Mouse (Mus musculus) stomach, postnatal 0 days (tissue): ENCODE measurements at regions not wholly inside any gene's neighbourhood (a gene's known extent, or its start where the extent isn't known, plus 50 kb on each side); places are given as distances from the start of the nearest gene placed in this dataset.

Experiments
- ATAC-seq: fragments of 200-750 bp; cut with Nextera tagmentation; 2 replicates; pipeline ENCODE4 v1.8.0; 2017; ENCODE audit not compliant: low FRiP score, low TSS enrichment
- DNase-seq: peaks from one replicate; pipeline ENCODE4 v3.0.0-alpha.2; 2016; ENCODE audit warnings: low spot score
- H3K27ac ChIP-seq: fragments of 300-500 bp; sonication (generic); replicated peaks from 2 replicates; pipeline ENCODE4 v1.5.1; 2014; ENCODE audit warnings: mild to moderate bottlenecking, control low read depth
- H3K27me3 ChIP-seq: fragments of 300-500 bp; sonication (generic); 2 replicates; pipeline ENCODE4 v1.6.1; 2014; ENCODE audit warnings: low read length; ENCODE audit not compliant: control insufficient read depth, insufficient read depth
- H3K36me3 ChIP-seq: fragments of 300-500 bp; sonication (generic); 2 replicates; pipeline ENCODE4 v1.6.1; 2014; ENCODE audit warnings: low read length, mixed read lengths; ENCODE audit not compliant: control insufficient read depth, insufficient read depth
- H3K4me1 ChIP-seq: fragments of 300-500 bp; sonication (generic); replicated peaks from 2 replicates; pipeline ENCODE4 v1.6.1; 2014; ENCODE audit warnings: antibody characterized with exemption; ENCODE audit not compliant: control insufficient read depth, insufficient read depth
- H3K4me2 ChIP-seq: fragments of 300-500 bp; sonication (generic); replicated peaks from 2 replicates; pipeline ENCODE4 v1.6.1; 2014; ENCODE audit warnings: low read depth, mild to moderate bottlenecking, control low read depth, moderate library complexity
- H3K4me3 ChIP-seq: fragments of 300-500 bp; sonication (generic); 2 replicates; pipeline ENCODE4 v1.5.1; 2014; ENCODE audit warnings: low read depth, low read length, control low read depth
- H3K9ac ChIP-seq: fragments of 300-500 bp; sonication (generic); 2 replicates; pipeline ENCODE4 v1.6.1; 2014; ENCODE audit warnings: mild to moderate bottlenecking, low read length, control low read depth, mixed read lengths
- H3K9me3 ChIP-seq: fragments of 300-500 bp; sonication (generic); 2 replicates; pipeline ENCODE4 v1.6.1; 2016; ENCODE audit warnings: low read length; ENCODE audit not compliant: control insufficient read depth
- CTCF ChIP-seq: IDR thresholded peaks from 2 replicates; pipeline ENCODE4 v1.5.1; 2016; ENCODE audit warnings: antibody characterized with exemption, low read depth, mild to moderate bottlenecking, moderate library complexity
- EP300 ChIP-seq: optimal IDR thresholded peaks from 2 replicates; pipeline ENCODE3; 2016; ENCODE audit warnings: antibody characterized with exemption
- WGBS: fragments of 180-500 bp; shearing (Covaris S2); extraction: QIAGEN DNeasy Blood & Tissue Kit; methylation state at CpG from one replicate; pipeline ENCODE4 v1.1.7; 2014; 5-methylcytosine and 5-hydroxymethylcytosine counted together

GRCm38 (mm10) chr1:154101433-154101832, 99.6 kb upstream of the Zfp648 start:
- DNase-seq (no peak), ATAC-seq (no peak)
- TF ChIP-seq EP300 (no peak), CTCF (no peak)
- Histone ChIP-seq H3K4me2 (no peak overlapping the region), H3K9me3 (no peaks in the 10 kb centered on the region), H3K4me1 (0 out of 2 replicates have a peak, but pooled peaks cover 4% of the 10 kb centered on the region), H3K4me3 (no peak overlapping the region), H3K36me3 (no peaks in the 10 kb centered on the region), H3K27ac (no peak overlapping the region), H3K27me3 (no peaks in the 10 kb centered on the region), H3K9ac (no peak overlapping the region)
- 84% methylated on average over 1 of the region's 1 CpGs for WGBS

GRCm38 (mm10) chr1:154102191-154102590, 98.8 kb upstream of the Zfp648 start:
- TF ChIP-seq EP300, result no peak
- TF ChIP-seq CTCF, result no peak
- H3K27ac ChIP-seq, result peak overlapping the region; percentile 80
- H3K4me3 ChIP-seq, result no peak overlapping the region
- no peaks in the 10 kb centered on the region for H3K9me3 ChIP-seq
- DNase-seq (no peak), ATAC-seq (no peak)
- no peak overlapping the region for H3K9ac ChIP-seq
- no peak overlapping the region for H3K4me2 ChIP-seq
- 0 out of 2 replicates have a peak, but pooled peaks cover 4% of the 10 kb centered on the region for H3K4me1 ChIP-seq
- H3K27me3 ChIP-seq, result no peaks in the 10 kb centered on the region
- WGBS, result 86% methylated on average over 3 of the region's 3 CpGs
- no peaks in the 10 kb centered on the region for H3K36me3 ChIP-seq

- Histone ChIP-seq H3K4me3 (no peak overlapping the region), H3K27me3 (no peaks in the 10 kb centered on the region), H3K4me2 (0 out of 2 replicates have a peak overlapping the region, but pooled peaks have one; percentile 17), H3K36me3 (no peaks in the 10 kb centered on the region), H3K4me1 (0 out of 2 replicates have a peak, but pooled peaks cover 4% of the 10 kb centered on the region), H3K9me3 (no peaks in the 10 kb centered on the region), H3K27ac (peak overlapping the region; percentile 80), H3K9ac (no peak overlapping the region)
- ATAC-seq (peak; percentile 62), DNase-seq (peak; percentile 56)
- WGBS, result 35% methylated on average over 15 of the region's 15 CpGs
- peak; percentile 45 for TF ChIP-seq CTCF
- no peak for TF ChIP-seq EP300
Measured at GRCm38 (mm10) chr1:154102871-154103596, 98.0 kb upstream of the Zfp648 start.

DNA sequence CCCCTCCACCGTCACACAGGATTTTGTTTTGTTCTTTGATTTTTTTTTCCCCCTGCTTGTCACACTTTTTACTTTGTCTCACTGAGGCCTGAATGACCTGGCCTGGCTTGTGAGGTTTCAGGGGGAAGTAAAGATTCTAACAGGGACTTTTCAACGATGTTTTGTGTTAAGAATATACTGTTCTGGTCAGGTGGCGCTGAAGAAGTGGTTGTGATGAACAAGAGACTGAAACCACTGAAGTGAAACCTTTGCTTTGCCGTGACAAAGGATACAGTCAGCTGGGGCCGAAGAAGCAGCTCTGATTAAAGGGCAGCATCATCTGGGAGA, 97.4 kb upstream of the Zfp648 start:
- ATAC-seq (no peak), DNase-seq (no peak)
- Histone ChIP-seq H3K4me1 (0 out of 2 replicates have a peak, but pooled peaks cover 4% of the 10 kb centered on the region), H3K4me3 (no peak overlapping the region), H3K4me2 (no peak overlapping the region), H3K9me3 (no peaks in the 10 kb centered on the region), H3K27me3 (no peaks in the 10 kb centered on the region), H3K27ac (peak overlapping the region; percentile 80), H3K36me3 (no peaks in the 10 kb centered on the region), H3K9ac (no peak overlapping the region)
- no peak for TF ChIP-seq EP300
- TF ChIP-seq CTCF, result no peak
- WGBS, result 65% methylated on average over 5 of the region's 5 CpGs

DNA sequence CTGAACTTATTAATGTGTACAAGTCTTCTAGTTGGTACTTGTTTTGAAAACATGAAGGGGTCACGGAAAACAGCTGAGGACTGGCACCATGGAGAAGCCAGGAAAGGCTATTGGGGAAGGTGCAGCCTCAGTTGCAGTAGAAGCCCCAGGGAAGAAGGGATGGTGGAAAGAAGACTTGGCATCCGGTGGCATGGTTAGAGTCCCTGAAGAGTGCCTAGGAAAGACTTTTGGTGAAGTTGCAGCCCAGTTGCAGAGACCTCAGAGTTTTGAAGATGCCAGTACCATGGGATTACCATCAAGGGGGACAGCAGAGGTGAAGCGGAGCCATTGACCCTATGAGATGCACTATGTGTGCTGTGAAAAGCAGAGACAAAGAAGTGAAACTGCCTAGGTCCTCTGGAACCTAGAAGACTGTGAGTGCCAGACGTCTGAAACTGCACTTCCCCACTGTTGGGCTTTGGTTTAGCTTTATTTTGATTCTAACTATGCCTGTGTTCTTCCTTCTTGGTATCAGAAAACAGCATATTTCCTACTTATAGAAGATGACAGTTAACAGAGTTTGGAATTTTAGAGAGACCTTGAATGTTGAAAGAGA, 96.9 kb upstream of the Zfp648 start:
- Histone ChIP-seq H3K27me3 (no peaks in the 10 kb centered on the region), H3K4me2 (no peak overlapping the region), H3K9me3 (no peaks in the 10 kb centered on the region), H3K27ac (peak overlapping the region; percentile 80), H3K9ac (no peak overlapping the region), H3K4me3 (no peak overlapping the region), H3K4me1 (0 out of 2 replicates have a peak, but pooled peaks cover 4% of the 10 kb centered on the region), H3K36me3 (no peaks in the 10 kb centered on the region)
- DNase-seq, result no peak
- TF ChIP-seq EP300 (no peak), CTCF (no peak)
- WGBS, result 81% methylated on average over 4 of the region's 4 CpGs
- ATAC-seq, result no peak

GRCm38 (mm10) chr1:154104779-154105178, 96.2 kb upstream of the Zfp648 start:
- DNase-seq (no peak), ATAC-seq (no peak)
- Histone ChIP-seq H3K27ac (no peak overlapping the region), H3K4me2 (no peak overlapping the region), H3K36me3 (no peaks in the 10 kb centered on the region), H3K27me3 (no peaks in the 10 kb centered on the region), H3K9ac (no peak overlapping the region), H3K4me1 (0 out of 2 replicates have a peak, but pooled peaks cover 4% of the 10 kb centered on the region), H3K9me3 (no peaks in the 10 kb centered on the region), H3K4me3 (no peak overlapping the region)
- TF ChIP-seq EP300, result no peak
- TF ChIP-seq CTCF, result no peak
- WGBS, result 43% methylated on average over 1 of the region's 1 CpGs
